ENCODE assay signal across 8 mouse cellular contexts in genomic region chr7:113513963-113514649, GRCm38 (mm10). TPM values are rescaled to one million over a fixed set of nuclear protein-coding genes. Genes with fewer than 3 reads are reported as not detected.
A peak's percentile ranks its signal among the peaks of the same experiment; 100 is the strongest.
DNase-seq lines count a peak whose midpoint lies in the region; ATAC-seq and TF ChIP-seq lines count a peak whose summit lies in the region.

No protein-coding gene starts in this region.

- no peak for TF ChIP-seq CTCF in kidney, adult 2 months (conservative IDR thresholded peaks at IDR 0.05; ENCODE audit: insufficient read depth, insufficient read length, low read depth, low read length)
- TF ChIP-seq CTCF in ES-Bruce4 (IDR thresholded peaks at IDR 0.05; ENCODE audit: low read depth, low read length): no peak

- H3K36me3 ChIP-seq in kidney, adult 2 months (ENCODE audit: control insufficient read depth, insufficient read depth, low read length): no peaks in the 10 kb centered on the region
- H3K36me3 ChIP-seq in ES-Bruce4 (ENCODE audit: control insufficient read depth, insufficient read depth, low read length, poor library complexity, severe bottlenecking): no peaks in the 10 kb centered on the region
- no peaks in the 10 kb centered on the region for H3K36me3 ChIP-seq in embryonic facial prominence, embryonic 10.5 days (replicated peaks)

- H3K4me3 ChIP-seq in kidney, adult 2 months (ENCODE audit: insufficient read depth, low read depth, low read length): peak overlapping the region; percentile 71
- H3K4me3 ChIP-seq in ES-Bruce4 (ENCODE audit: low read depth, low read length): peak overlapping the region; percentile 86
- H3K4me3 ChIP-seq in embryonic facial prominence, embryonic 10.5 days: peak overlapping the region; percentile 99

- no peak for TF ChIP-seq POLR2A in kidney, adult 2 months (IDR thresholded peaks at IDR 0.05; ENCODE audit: low read depth, low read length)
- TF ChIP-seq POLR2A in ES-Bruce4 (IDR thresholded peaks at IDR 0.05; ENCODE audit: insufficient read depth, low read length): no peak

- H3K9ac ChIP-seq in ES-Bruce4 (ENCODE audit: low read depth, poor library complexity, severe bottlenecking): peak overlapping the region; percentile 74

- no peaks in the 10 kb centered on the region for H3K9me3 ChIP-seq in ES-Bruce4 (replicated peaks; ENCODE audit: control insufficient read depth, insufficient read depth, low read length, poor library complexity, severe bottlenecking)
- H3K9me3 ChIP-seq in embryonic facial prominence, embryonic 10.5 days: no peaks in the 10 kb centered on the region

- WGBS in kidney, adult 2 months: 1% methylated on average over 42 of the region's 45 CpGs
- under 1% methylated on average over 45 of the region's 45 CpGs for WGBS in embryonic facial prominence, embryonic 10.5 days

- H3K27ac ChIP-seq in kidney, adult 2 months (ENCODE audit: insufficient read depth, low read depth, low read length): peak overlapping the region; percentile 50
- no peak overlapping the region for H3K27ac ChIP-seq in ES-Bruce4 (ENCODE audit: insufficient read depth, low read length)
- H3K27ac ChIP-seq in embryonic facial prominence, embryonic 10.5 days (replicated peaks): peak overlapping the region; percentile 94

- peak; percentile 19 for ATAC-seq in megakaryocyte progenitor cell, adult 5-6 weeks (replicated peaks; ENCODE audit: poor library complexity)

- H3K4me1 ChIP-seq in kidney, adult 2 months (ENCODE audit: control insufficient read depth, insufficient read depth, low read length): peaks cover 4% of the 10 kb centered on the region; the same call in 1 of the 2 replicates
- no peaks in the 10 kb centered on the region for H3K4me1 ChIP-seq in ES-Bruce4 (ENCODE audit: control insufficient read depth, insufficient read depth, low read length)
- peaks cover 22% of the 10 kb centered on the region for H3K4me1 ChIP-seq in embryonic facial prominence, embryonic 10.5 days

- DNase-seq in kidney, adult 2 months: peak; percentile 45
- DNase-seq in kidney, postnatal 4 days: no peak
- no peak for DNase-seq in embryonic facial prominence, embryonic 10.5 days (ENCODE audit: low spot score)
- DNase-seq in induced T-regulatory cell, adult 2 months (ENCODE audit: low read depth): peak; percentile 80
- DNase-seq in spleen, adult 12 weeks (ENCODE audit: low spot score): no peak
- DNase-seq in gastrocnemius, postnatal 14 days: no peak

- TF ChIP-seq EP300 in ES-Bruce4 (IDR thresholded peaks at IDR 0.05; ENCODE audit: insufficient read depth, low read depth, low read length): no peak

- intact Hi-C loops in gastrocnemius, postnatal 14 days (cut with DNase I; ENCODE audit: low total_unique reads): no loop called here

- H3K27me3 ChIP-seq in kidney, adult 2 months (replicated peaks; ENCODE audit: control insufficient read depth, insufficient read depth, low read length): no peaks in the 10 kb centered on the region
- H3K27me3 ChIP-seq in ES-Bruce4 (ENCODE audit: control insufficient read depth, insufficient read depth, low read length, poor library complexity, severe bottlenecking): no peaks in the 10 kb centered on the region
- H3K27me3 ChIP-seq in embryonic facial prominence, embryonic 10.5 days (replicated peaks; ENCODE audit: low read depth, poor library complexity, severe bottlenecking): peaks cover 16% of the 10 kb centered on the region; the same call in 1 of the 2 replicates

RNA-seq across cellular contexts. Expression of gene Far1, which starts 0.5 kb away (rescaled TPM):
- 23.1 and 28.6 TPM in 2 replicates for polyA plus RNA-seq in kidney, adult 2 months (2012; rRNA removed)
- polyA plus RNA-seq in ES-Bruce4 (2011; ENCODE audit: insufficient read depth, insufficient read length, low read depth, missing spikeins): 115 and 117 TPM in 2 replicates
- 76.0 and 79.5 TPM in 2 replicates for polyA plus RNA-seq in embryonic facial prominence, embryonic 10.5 days (2016; fragmentation: Nextera tagmentation; extraction: Ambion mirVana)
- total RNA-seq in megakaryocyte progenitor cell, adult 5-6 weeks (2015): 140 and 148 TPM in 2 replicates
- 97.5 and 122 TPM in 2 replicates for total RNA-seq in megakaryocyte progenitor cell, adult 5-6 weeks (2017)
- 10 to 100 TPM; 15.6 to 18.9 TPM for total RNA-seq in gastrocnemius, postnatal 14 days (2021)

Comparison
In these comparisons a context has a peak if more than half of its experiments do, and no peak if none do; other contexts are left out.
1. DNase-seq: peak in kidney, adult 2 months (single experiment) and induced T-regulatory cell, adult 2 months (single experiment); none in kidney, postnatal 4 days (0 of 2), embryonic facial prominence, embryonic 10.5 days (single experiment), spleen, adult 12 weeks (single experiment) and gastrocnemius, postnatal 14 days (single experiment).
2. Peak in every context shown above with its lines, with median percentiles within 50 percentile points of each other: H3K4me3 ChIP-seq.